Mouse (Mus musculus): ENCODE measurements at regions not wholly inside any gene's neighbourhood (a gene's known extent, or its start where the extent isn't known, plus 50 kb on each side); places are given as distances from the start of the nearest gene placed in this dataset.

GRCm38 (mm10) chr16:90615791-90616190, 111.4 kb downstream of the Mis18a start:
- DNase-seq (ENCODE audit: low read depth, low spot score), result peak; percentile 34

GRCm38 (mm10) chr16:90614137-90614536, 113.1 kb downstream of the Mis18a start:
- no peak for DNase-seq (ENCODE audit: low read depth, low spot score)

- DNase-seq (ENCODE audit: low read depth, low spot score), result no peak
Observed at GRCm38 (mm10) chr16:90610097-90610808, 117.0 kb downstream of the Mis18a start.

GRCm38 (mm10) chr16:90599329-90599870, 127.8 kb downstream of the Mis18a start:
- DNase-seq (ENCODE audit: low read depth, low spot score), result no peak

- no peak for DNase-seq (ENCODE audit: low read depth, low spot score)
Observed at GRCm38 (mm10) chr16:90598727-90599126, 128.5 kb downstream of the Mis18a start.

- DNase-seq (ENCODE audit: low read depth, low spot score), result no peak
Observed at GRCm38 (mm10) chr16:90592721-90593481, 134.3 kb downstream of the Mis18a start.

- no peak for DNase-seq (ENCODE audit: low read depth, low spot score)
Observed at GRCm38 (mm10) chr16:90585171-90585570, 142.0 kb downstream of the Mis18a start.

GRCm38 (mm10) chr16:90580411-90580810, 146.8 kb downstream of the Mis18a start:
- DNase-seq (ENCODE audit: low read depth, low spot score), result peak; percentile 23

- DNase-seq (ENCODE audit: low read depth, low spot score), result no peak
Observed at GRCm38 (mm10) chr16:90571107-90571506, 156.1 kb downstream of the Mis18a start.

GRCm38 (mm10) chr16:90569826-90570225, 157.4 kb downstream of the Mis18a start:
- no peak for DNase-seq (ENCODE audit: low read depth, low spot score)

- DNase-seq (ENCODE audit: low read depth, low spot score), result no peak
Observed at GRCm38 (mm10) chr16:90565182-90565581, 162.0 kb downstream of the Mis18a start.

GRCm38 (mm10) chr16:90553120-90553519, 167.3 kb downstream of the Hunk start:
- DNase-seq (ENCODE audit: low read depth, low spot score), result no peak

GRCm38 (mm10) chr16:90551041-90551440, 165.2 kb downstream of the Hunk start:
- DNase-seq (ENCODE audit: low read depth, low spot score), result no peak

- DNase-seq (ENCODE audit: low read depth, low spot score), result no peak
Observed at GRCm38 (mm10) chr16:90550058-90550795, 164.4 kb downstream of the Hunk start.

All from retina, adult 2 months (tissue).